Mouse (Mus musculus): Measurements from ENCODE around the gene Dtx3l.
"Not testable (repeated sequence)": the region's sequence is repeated elsewhere in the genome, so short reads cannot be mapped to it uniquely, and the experiment has no call there.

Dtx3l gene

DNA sequence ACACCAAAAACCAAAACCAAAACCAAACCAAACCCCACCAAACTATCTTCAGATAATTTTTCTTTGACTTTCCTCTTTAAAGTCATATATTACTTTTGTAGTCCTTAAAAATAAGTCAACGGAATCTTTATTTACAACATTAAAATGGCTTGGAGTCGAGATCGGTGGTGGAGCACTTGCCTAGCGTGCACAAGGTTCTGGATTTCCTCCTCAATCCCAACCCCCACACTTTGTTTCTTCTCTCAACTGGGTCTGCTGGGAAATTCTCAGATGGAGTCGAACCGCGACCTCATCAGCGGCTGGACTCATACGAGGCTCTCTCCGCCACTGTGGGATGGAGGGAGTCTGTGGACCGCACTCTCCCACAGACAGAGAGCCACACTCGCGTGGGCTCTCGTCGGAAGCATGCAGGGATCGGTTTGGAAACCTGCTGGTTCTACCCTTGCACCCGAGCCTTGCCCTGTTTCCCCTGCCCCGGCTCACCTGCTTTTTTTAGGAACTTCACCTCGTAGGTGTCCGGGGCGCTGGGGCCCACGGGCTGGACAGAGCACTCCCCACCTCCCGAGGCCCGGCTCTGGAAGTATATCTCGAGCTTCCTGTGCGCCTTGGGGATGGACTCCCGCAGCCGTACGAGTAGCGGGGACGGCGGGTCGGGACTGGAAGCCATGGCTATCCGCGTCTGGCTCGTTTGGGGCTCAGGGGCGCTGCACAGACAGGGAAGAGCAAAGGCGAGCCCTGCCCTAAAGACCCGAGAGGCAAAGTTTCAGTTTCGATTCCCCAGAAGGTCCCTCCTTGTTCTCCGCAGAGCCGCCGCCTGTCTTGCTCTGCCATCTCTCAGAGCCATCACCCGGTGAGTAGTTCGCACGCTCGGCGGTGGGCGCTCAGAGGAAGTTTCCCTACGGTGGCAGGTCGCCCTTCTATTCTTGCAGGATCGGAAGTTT, at the start of gene Dtx3l, which contains the start of gene Parp9:
Dtx3l (minus strand) TSS at position 941 of the 941 bp plus-strand sequence.
Parp9 (plus strand) TSS at position 260 of the 941 bp plus-strand sequence.
- DNase-seq (ENCODE audit: low spot score in 2 of 2), result peak in 1 of 2 experiments; percentile 31

DNA sequence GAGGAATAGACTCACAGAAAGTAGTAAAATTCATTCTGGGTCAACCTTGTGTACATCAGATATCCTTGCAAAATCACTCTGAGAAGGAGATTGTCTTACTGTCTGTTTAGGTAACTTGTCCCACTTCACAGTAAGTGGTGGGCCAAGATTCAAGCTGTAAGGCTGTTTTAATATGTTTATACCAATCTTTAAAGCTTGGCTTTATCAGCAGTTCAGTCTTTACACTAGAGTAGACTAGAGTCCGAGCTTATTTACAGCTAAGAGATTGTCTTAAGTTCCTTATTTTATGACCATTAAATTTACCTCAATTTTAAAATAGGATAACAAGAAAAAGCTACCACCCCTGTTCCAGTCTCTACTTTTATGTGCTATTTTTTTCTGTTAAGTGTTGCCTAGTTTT, 49.0 kb upstream of the Dtx3l start:
- no peak for DNase-seq (ENCODE audit: low spot score in 2 of 2)

DNA sequence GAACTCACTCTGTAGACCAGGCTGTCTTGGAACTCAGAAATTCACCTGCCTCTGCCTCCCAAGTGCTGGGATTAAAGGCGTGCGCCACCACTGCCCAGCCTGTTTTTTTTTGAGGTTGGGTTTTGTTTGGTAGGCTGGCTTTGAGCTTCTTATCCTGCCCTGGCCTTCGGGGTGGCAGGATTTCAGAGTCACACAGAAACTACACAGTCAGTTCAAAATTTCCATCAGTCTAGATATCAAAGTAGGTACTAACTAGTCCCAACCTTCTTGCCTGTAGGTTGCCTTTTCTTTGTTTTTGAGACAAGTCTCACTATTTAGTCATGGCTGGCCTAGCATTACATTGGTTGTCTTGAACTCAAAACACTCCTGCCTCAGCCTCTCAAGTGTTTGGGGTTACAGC, 45.5 kb upstream of the Dtx3l start:
- no peak for DNase-seq (ENCODE audit: low spot score in 2 of 2)

DNA sequence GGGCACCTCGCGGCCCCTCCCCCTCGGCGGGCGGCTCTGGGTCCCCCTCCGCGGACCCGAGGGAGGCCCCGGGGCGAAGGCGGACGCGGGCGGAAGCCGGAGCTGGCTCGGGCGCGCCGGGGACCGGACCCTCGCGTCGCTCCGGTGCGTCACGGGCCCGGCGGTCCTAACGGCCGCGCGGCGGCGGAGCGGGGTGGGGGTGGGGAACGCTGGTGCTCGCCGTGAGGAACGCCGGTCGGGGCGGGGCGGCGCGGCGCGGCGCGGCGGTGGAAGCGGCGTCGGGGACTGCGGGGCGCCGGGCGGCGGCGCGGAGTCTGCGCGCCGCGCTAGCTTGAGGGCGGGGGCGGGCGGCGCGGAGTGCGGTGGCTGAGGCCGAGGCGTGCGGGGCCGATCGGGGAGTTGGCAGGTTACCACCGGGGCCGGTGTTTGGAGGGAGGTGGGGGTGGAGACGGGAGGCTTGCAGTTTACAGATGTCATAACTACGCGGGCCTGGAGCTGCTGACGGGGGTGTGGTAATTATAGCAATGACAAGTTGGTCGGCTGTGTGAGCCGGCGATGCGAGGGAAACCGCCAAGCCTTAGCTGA, 44.7 kb upstream of the Dtx3l start:
- peak; percentile 42 to 74 for DNase-seq (ENCODE audit: low spot score in 2 of 2)

DNA sequence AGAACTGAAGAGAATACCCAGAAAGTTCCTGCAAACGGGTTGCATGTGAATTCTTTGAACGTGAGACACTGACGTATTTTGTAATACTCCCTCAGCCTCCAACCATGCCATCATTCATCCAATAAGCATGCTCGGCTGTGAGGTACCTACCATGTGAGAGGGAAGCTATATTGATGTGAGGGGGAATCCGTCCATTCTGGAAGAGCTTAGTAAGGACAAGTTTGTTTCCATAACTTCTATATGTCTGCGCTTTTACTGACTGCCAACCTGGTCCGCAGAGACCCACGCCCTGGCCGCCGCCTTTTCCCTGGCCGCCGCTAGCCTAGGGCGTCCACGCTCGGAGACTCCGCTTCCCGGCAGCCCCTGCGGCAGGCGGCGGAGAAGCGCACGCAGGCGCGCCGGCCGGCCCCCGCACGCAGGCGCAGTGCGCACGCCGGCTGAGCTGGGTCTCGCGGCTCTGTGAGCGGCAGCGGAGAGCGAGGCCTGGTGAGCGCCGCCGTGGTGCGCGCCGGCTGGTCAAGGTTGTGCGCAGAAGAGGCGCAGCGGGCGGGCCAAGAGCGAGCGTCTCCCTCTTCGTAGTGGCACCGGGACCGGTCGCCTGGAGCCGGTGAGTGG, 44.1 kb upstream of the Dtx3l start:
- peak; percentile 68 to 87 for DNase-seq (ENCODE audit: low spot score in 2 of 2)

DNA sequence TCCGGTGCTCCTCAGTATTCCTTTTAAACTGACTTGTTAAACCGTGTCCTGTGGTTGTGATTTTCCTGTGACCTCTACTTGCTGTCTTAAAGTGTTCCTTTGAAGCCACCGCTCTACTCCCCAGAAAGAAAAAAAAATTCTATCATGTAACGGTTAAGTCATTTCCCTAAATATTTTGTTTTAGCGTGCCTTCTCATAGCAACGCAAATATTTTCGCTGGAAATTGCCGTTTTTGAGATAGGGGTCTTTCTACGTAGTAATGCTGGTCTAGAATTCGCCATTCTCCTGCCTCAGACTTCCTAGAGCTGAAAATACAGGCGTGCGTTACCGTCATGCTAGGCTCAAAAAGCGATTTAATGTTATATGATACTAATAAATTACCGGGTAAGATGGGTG, 43.6 kb upstream of the Dtx3l start:
- no peak for DNase-seq (ENCODE audit: low spot score in 2 of 2)

DNA sequence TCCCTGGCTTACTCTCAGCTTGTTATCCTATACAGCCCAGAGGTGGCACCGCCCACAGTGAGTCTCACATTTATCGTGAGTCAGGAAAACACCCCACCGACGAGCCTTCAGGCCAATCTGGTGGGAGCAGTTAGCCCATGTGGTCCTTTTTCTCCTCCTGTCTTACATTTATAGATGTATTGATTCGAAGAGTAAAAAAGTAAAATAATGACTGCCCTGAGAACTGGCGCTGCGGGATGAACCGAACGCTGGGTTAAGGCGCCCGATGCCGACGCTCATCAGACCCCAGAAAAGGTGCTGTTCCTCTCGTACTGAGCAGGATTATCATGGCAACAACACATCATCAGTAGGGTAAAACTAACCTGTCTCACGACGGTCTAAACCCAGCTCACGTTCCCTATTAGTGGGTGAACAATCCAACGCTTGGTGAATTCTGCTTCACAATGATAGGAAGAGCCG, 42.4 kb upstream of the Dtx3l start:
- DNase-seq (ENCODE audit: low spot score in 2 of 2), result peak; percentile 94 to 100

DNA sequence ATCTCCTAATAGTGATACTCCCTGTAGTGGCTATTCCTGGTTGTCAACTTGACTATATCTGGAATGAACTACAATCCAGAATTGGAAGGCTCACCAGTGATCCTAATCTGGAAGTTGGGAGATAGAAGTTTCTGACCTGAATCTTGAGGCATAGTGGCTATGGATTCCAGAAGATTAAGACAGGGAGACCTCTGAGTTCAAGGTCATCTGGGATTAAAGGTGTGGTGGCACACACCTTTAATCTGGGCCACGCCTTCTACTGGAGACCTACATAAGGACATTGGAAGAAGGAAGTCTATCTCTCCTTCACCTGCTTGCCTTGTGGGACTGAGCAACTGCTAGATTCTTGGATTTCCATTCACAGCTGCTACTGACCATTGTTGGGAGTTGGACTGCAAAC, 39.5 kb upstream of the Dtx3l start, which contains the start of gene Kpna1:
Kpna1 (plus strand) TSS at position 301 of the 400 bp plus-strand sequence.
- DNase-seq (ENCODE audit: low spot score in 2 of 2), result not testable (repeated sequence)

DNA sequence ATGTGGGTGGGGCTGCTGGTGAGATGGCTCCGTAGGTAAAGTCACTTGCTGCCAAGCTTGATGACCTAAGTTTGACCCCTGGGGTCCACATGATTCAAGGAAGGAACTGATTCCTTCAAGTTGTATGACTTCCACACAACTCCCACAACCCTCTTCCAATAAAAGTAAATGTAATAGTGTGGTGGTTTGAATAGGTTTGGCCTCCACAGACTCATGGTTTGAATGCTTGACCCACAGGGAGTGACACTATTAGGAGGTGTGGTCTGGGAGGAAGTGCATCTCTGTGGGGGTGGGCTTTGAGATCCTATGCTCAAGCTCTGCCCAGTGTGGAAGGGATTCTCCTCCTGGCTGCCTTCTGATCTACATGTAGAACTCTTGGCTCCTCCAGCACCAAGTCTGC, 35.1 kb upstream of the Dtx3l start:
- DNase-seq (ENCODE audit: low spot score in 2 of 2), result no peak

DNA sequence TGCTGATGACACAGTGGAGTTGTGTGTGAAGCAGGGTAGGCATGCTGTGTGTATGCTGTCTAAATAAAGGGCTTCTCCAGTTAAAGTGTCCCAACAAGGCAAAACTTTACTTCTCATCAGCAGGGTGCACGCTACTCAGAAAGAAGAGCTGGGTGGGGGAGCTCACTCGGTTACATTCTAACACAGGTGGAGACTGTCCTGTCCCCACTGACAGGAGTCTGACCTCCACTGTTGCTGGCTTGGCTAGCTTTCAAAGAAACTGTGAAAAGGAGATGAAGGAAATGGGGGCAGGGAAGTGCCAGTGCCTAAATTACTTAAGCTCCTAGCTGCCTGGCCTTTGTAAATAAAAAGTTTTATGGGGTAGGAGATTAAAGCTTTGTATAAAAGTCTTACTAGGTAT, 29.2 kb upstream of the Dtx3l start:
- DNase-seq (ENCODE audit: low spot score in 2 of 2), result no peak

DNA sequence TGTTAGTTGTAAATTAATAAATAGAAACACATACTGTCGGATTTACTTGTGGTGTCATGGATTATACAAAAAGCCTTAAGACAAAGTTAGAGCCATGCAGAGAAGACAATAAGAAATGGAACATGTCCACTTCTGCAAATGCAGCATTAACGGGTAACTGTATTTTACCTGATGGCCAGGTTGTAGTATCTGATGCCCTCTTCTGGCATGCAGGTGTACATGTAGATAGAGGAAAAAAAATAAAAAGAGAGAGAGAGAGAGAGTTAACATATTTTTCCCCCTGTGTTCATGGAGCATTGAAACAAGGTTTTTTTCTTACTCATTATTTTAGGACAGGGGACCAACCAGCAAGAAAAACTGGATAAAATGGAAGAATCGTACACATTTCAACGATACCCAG, 28.4 kb upstream of the Dtx3l start:
- DNase-seq (ENCODE audit: low spot score in 2 of 2), result no peak

DNA sequence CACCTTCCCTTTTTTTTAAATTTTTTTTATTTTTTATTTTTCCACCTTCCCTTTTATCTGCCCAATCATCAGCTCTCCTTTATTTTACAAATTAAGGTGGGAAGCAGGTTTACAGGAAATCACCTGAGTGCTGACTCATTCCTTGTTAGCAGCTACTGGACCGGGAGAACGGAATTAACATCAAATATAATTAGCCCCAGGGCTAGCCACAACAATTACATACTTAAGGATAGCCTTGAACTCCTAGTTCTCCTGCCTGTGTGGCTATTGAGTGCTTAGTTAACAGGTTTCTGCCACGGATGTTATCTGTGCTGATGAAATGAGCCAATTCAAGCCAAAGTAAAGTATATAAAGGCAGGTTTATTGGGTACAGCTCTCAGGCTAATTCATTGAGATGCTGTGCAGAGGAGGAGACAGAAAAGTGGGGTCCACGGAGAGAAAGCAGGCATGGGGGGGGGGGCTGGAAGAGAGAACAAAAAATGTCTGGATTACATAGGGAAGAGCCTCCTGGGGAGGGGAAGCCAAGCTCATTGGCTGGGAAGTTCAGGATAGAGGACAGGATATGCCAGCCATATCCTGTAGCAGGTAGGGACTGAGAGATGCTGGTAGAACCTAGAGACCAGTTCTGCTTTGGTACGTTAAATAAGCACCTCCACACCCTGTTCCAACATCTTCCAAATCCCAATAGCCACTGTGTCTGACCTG, 27.6 kb upstream of the Dtx3l start:
- no peak for DNase-seq (ENCODE audit: low spot score in 2 of 2)

DNA sequence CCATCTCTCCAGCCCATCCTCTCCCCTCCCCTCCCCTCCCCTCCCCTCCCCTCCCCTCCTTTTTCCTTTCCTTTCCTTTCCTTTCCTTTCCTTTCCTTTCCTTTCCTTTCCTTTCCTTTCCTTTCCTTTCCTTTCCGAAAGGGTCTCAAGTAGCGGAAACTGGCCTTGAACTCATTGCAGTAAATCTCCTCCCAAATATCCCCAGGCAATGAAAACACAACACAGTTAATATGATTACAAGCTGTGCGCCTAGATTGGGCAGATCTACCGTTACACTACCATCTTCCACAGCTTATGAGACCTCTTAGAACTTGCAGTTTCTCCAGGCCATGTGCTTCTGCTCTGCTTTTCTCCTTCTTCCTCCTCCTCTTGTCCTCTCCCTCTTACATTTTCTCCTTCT, 27.0 kb upstream of the Dtx3l start:
- DNase-seq (ENCODE audit: low spot score in 2 of 2), result not testable (repeated sequence)

DNA sequence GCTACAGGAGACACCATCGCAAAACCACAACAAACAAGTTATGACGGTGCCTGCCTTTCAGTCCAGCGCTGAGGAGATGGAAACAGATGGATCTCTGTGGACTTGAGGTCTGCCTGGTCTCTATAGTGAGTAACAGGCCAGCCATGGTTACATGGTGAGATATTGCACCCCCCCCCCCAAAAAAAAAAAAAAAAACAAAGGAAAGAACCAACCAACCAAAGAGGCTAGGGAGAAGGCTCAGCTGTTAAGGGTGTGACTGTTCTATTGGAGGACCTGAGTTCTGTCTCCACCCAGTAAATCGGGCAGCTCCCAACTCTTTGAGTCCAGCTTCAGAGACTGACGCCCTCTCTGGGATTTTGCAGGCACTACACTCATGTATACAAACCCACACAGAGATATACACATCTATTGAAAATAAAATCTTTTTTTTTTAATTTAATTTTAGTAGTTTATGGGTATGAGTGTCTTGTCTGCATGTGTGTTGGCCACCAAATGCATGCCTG, 13.7 kb upstream of the Dtx3l start:
- no peak for DNase-seq (ENCODE audit: low spot score in 2 of 2)

DNA sequence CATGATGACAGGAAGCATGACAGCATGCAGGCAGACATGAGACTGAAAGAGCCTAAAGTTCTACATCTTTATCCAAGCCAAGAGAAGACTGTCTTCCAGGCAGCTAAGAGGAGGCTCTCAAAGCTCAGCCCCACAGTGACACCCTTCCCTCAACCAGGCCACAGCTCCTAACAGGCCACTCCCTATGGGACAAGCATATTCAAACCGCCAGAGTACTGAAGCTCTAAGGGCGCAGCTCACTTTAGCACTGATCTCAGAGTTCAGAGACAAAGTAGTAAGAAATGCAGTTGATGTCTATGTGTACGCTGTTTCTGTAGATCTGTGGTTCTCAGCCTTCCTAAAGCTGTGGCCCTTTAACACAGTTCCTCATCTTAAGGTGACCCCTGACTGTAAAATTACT, 12.3 kb upstream of the Dtx3l start:
- DNase-seq (ENCODE audit: low spot score in 2 of 2), result no peak

DNA sequence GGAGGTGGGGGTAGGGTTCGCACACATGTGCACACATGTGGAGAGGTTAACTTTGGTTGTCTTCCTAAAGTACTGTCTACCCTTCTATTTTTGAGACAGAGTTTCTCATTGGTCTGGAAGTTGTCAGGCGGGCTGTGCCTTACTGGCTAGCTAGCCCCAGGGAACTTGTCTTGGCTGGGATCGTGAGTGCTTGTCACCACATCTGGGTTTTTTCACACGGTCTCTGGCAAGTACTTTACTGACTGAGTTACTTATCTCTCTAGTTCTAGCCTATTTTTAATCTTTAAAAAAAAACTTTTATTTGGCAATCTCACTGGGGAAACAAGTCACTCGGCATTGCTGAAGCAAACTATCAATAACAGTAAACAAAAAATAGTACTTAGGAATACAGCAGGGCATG, 10.3 kb upstream of the Dtx3l start:
- no peak for DNase-seq (ENCODE audit: low spot score in 2 of 2)

DNA sequence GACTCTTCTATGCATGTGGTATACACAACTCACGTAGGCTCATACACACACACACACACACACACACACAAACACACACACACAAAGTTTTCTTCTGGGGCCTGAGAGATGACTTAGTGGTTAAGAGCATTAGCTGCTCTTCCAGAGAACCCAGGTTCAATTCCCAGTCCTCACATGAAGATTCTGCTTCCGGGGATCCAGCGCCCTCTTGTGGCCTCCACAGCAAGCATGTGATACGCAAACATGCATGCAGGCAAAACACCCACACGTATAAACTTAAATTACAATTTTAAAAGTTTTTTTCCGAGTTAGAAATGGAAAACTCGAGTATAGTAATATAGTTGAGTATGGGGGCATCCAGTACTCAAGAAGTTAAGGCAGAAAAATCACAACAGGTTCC, 2.4 kb upstream of the Dtx3l start:
- no peak for DNase-seq (ENCODE audit: low spot score in 2 of 2)

DNA sequence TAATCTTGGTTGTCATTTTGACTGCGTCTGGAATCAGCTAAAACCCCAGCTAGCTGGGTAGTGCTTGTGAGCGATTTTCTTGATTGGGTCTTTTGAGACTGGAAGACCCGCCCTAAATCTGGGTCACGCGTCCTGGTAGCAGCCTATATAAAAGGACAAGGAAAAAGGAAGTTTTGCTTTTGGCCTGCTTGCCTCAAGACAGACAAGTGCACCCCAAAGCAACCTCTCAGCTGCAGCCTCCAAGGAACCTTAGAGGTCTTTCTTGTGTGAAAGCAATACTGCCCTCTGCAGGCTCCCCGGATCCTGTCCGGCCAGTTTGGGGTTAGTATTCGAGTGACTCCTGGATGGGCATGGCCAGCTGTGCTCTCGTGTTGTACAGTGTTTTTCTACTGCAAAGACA, 739 bp upstream of the Dtx3l start:
- peak; percentile 47 to 83 for DNase-seq (ENCODE audit: low spot score in 2 of 2)

DNA sequence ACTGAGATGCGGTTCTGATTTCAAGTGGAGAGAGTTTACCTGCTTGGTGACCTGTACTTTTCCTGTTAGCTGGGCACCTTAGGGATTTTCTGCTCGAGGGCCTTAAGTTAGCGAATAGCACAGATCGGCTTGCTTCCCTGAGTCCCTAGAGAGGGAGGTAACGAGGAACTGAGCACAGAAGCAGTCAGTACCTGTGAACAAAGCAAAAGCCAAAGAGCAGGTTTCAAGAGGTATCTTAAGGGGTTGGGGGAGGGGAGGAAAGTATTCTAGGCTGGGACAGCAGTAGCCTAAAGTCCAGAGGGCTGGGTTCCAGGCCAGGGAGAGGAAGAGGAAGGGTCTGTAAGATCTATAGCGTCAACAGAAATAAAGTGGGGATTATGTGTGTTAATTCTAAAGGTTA, 310 bp upstream of the Dtx3l start:
- no peak for DNase-seq (ENCODE audit: low spot score in 2 of 2)

DNA sequence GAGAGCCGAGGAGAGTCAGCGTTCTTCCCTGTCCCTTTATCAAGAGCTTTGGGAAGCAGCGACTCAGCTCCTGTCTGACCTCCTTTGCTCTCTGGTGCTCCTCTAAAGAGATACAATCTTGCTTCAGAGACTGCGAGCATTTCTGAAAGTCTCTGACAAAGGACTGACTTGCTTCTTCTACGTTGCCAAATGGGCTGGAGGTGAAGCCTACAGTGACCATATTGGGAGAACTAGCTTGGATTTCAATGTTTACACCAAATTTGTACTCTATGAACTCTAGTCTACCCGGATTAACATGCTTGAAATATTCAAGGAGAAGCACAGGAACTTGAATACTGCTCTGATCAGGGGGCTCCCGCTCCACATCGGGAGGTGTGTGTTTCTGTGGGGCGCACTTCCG, 5.8 kb downstream of the Dtx3l start:
- no peak for DNase-seq (ENCODE audit: low spot score in 2 of 2)

DNA sequence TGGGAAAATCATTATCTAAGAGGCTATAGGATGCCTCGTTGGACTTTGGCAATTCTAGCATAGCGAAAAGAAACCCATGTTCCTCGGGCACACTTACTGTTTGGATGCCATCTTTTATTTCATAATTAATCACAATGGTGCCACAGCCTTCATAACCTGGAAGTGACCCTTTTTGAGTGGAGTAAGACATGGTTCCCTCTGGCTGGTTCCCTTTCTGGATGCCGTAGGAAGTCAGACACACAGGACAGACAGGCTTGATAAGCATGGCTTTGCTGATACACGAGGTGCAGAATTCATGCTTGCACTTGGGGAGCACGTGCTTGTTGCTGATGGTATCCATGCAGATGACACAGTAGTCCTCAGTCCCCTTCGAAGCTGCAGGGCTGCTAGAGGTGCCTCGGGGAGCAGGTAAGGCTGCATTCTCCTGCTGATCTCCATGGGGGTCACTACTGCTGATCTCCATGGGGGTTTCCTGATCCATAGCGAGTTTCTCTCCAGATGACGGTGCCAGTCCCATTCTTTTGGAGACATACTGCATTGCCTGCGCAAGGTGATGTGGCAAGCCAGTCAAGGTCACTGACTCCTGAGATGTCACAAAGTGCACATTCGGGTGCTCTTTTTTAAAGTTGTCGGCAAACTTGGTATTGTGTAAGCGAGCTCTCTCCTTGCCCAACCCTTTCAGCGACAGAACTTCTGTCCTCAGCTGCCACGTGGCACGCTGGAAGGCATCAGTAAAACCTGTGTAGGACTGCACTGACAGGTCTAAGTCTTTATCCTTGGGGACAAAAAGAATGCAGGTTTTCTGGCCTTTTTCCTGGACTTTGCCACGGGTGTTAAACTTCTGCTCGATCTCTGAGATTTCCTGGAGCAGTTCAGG, 6.5 kb downstream of the Dtx3l start:
- no peak for DNase-seq (ENCODE audit: low spot score in 2 of 2)
